8 mouse cellular contexts compared by ENCODE assay signal in genomic region chr10:128806086-128806485, GRCm38 (mm10). TPM values are rescaled to one million over a fixed set of nuclear protein-coding genes. Genes with fewer than 3 reads are reported as not detected.
A peak's percentile ranks its signal among the peaks of the same experiment; 100 is the strongest.
DNase-seq lines count a peak whose midpoint lies in the region; ATAC-seq and TF ChIP-seq lines count a peak whose summit lies in the region.

No protein-coding gene starts in this region.

- H3K79me2 ChIP-seq in macrophage (ENCODE audit: inconsistent target) = peaks cover 52% of the 10 kb centered on the region

- 64% methylated on average over 6 of the region's 6 CpGs for WGBS in heart, embryonic 10.5 days
- WGBS in heart, embryonic 14.5 days = 53% methylated on average over 6 of the region's 6 CpGs
- WGBS in macrophage (ENCODE audit: missing documents) = 40% methylated on average over 6 of the region's 6 CpGs

- H3K36me3 ChIP-seq in heart, embryonic 10.5 days = peaks cover 32% of the 10 kb centered on the region
- H3K36me3 ChIP-seq in ES-Bruce4 (ENCODE audit: control insufficient read depth, insufficient read depth, low read length, poor library complexity, severe bottlenecking) (no peaks in the 10 kb centered on the region), macrophage (ENCODE audit: inconsistent target) (no peaks in the 10 kb centered on the region)
- H3K36me3 ChIP-seq in heart, embryonic 14.5 days (ENCODE audit: control insufficient read depth, insufficient read depth, low read length) = peaks cover 40% of the 10 kb centered on the region

- peak overlapping the region; percentile 80 for H3K9ac ChIP-seq in ES-Bruce4 (ENCODE audit: low read depth, poor library complexity, severe bottlenecking)
- H3K9ac ChIP-seq in heart, embryonic 14.5 days (ENCODE audit: low read length) = peak overlapping the region; percentile 86

- no peak for ATAC-seq in heart, embryonic 14.5 days (ENCODE audit: insufficient number of reproducible peaks, insufficient read depth, low FRiP score, low read depth)

- TF ChIP-seq CTCF in ES-Bruce4 (IDR thresholded peaks at IDR 0.05; ENCODE audit: low read depth, low read length) = no peak

- no peaks in the 10 kb centered on the region for H3K9me3 ChIP-seq in heart, embryonic 10.5 days
- H3K9me3 ChIP-seq in ES-Bruce4 (replicated peaks; ENCODE audit: control insufficient read depth, insufficient read depth, low read length, poor library complexity, severe bottlenecking) = no peaks in the 10 kb centered on the region
- H3K9me3 ChIP-seq in heart, embryonic 14.5 days (ENCODE audit: control insufficient read depth, low read length) = no peaks in the 10 kb centered on the region

- H3K27me3 ChIP-seq in heart, embryonic 10.5 days (ENCODE audit: insufficient read depth, poor library complexity, severe bottlenecking) = no peaks in the 10 kb centered on the region
- no peaks in the 10 kb centered on the region for H3K27me3 ChIP-seq in ES-Bruce4 (ENCODE audit: control insufficient read depth, insufficient read depth, low read length, poor library complexity, severe bottlenecking)
- H3K27me3 ChIP-seq in heart, embryonic 14.5 days (ENCODE audit: control insufficient read depth, insufficient read depth, low read length) = no peaks in the 10 kb centered on the region

- H3K4me3 ChIP-seq in heart, embryonic 10.5 days = peak overlapping the region; percentile 89
- H3K4me3 ChIP-seq in ES-Bruce4 (ENCODE audit: low read depth, low read length) (peak overlapping the region; percentile 83), macrophage (ENCODE audit: inconsistent target) (peak overlapping the region; percentile 56)
- H3K4me3 ChIP-seq in heart, embryonic 14.5 days (ENCODE audit: control insufficient read depth in 1 of 2, insufficient read depth in 1 of 2, low read depth in 1 of 2, low read length in 2 of 2) = peak overlapping the region; percentile 64 to 68

- no peak for TF ChIP-seq POLR2A in ES-Bruce4 (IDR thresholded peaks at IDR 0.05; ENCODE audit: insufficient read depth, low read length)

- H3K27ac ChIP-seq in heart, embryonic 10.5 days = peak overlapping the region; percentile 95
- H3K27ac ChIP-seq in ES-Bruce4 (ENCODE audit: insufficient read depth, low read length) = no peak overlapping the region
- H3K27ac ChIP-seq in heart, embryonic 14.5 days (replicated peaks in 1 of 2; ENCODE audit: control insufficient read depth in 1 of 2, insufficient read depth in 1 of 2, low read depth in 2 of 2, low read length in 2 of 2) = peak overlapping the region in 1 of 2 experiments; percentile 94; a peak in 2 of 4 replicates
- H3K27ac ChIP-seq in macrophage = peak overlapping the region; percentile 71

- DNase-seq in heart, embryonic 10.5 days (ENCODE audit: low spot score) = no peak
- DNase-seq in heart, adult 9 months (ENCODE audit: low spot score in 2 of 2) = no peak
- DNase-seq in urinary bladder, postnatal 36 days (ENCODE audit: low spot score in 2 of 2) = no peak
- no peak for DNase-seq in Muller cell, postnatal 12 days (ENCODE audit: inconsistent ontology term)
- DNase-seq in left cerebral cortex, adult 11 months (ENCODE audit: low spot score) = no peak

- TF ChIP-seq EP300 in ES-Bruce4 (IDR thresholded peaks at IDR 0.05; ENCODE audit: insufficient read depth, low read depth, low read length) = no peak

- H3K4me2 ChIP-seq in heart, embryonic 14.5 days (ENCODE audit: low read length) = peak overlapping the region; percentile 92

- H3K4me1 ChIP-seq in heart, embryonic 10.5 days = peaks cover 58% of the 10 kb centered on the region
- no peaks in the 10 kb centered on the region for H3K4me1 ChIP-seq in ES-Bruce4 (ENCODE audit: control insufficient read depth, insufficient read depth, low read length)
- peaks cover 19 to 42% of the 10 kb centered on the region in 2 experiments for H3K4me1 ChIP-seq in heart, embryonic 14.5 days (ENCODE audit: control insufficient read depth in 2 of 2, insufficient read depth in 2 of 2, low read length in 2 of 2)

RNA-seq across cellular contexts. Expression of gene Tmem198b, which starts 1.9 kb away (rescaled TPM):
- 13.6 and 16.3 TPM in 2 replicates for polyA plus RNA-seq in heart, embryonic 10.5 days (2016; fragmentation: Nextera tagmentation; extraction: Ambion mirVana)
- polyA plus RNA-seq in ES-Bruce4 (2011; ENCODE audit: insufficient read depth, insufficient read length, low read depth, missing spikeins) (12.3 and 12.6 TPM in 2 replicates), macrophage (2018) (6.9 to 10.4 TPM (median 9.0 TPM) in 3 replicates)
- polyA plus RNA-seq in heart, embryonic 14.5 days (2014; fragmentation: Nextera tagmentation; extraction: Ambion mirVana) = 16.6 and 18.2 TPM in 2 replicates
- 10 to 100 TPM in 5 of 26 experiments, 1 to 10 TPM in 21; 1.2 to 18.0 (median 5.7) TPM for total RNA-seq in macrophage (2018; cell fraction: chromatin; rRNA removed)
- total RNA-seq in macrophage (2018; cell fraction: cytosol; rRNA removed) = 10 to 100 TPM in 6 of 26 experiments, 1 to 10 TPM in 20; 5.1 to 12.5 (median 8.0) TPM
- 10 to 100 TPM in 10 of 26 experiments, 1 to 10 TPM in 16; 4.9 to 21.6 (median 9.2) TPM for total RNA-seq in macrophage (2018; cell fraction: nucleus; rRNA removed)

RNA-seq across cellular contexts. Expression of gene Dnajc14, which starts 2.2 kb away (rescaled TPM):
- 48.0 and 48.1 TPM in 2 replicates for polyA plus RNA-seq in heart, embryonic 10.5 days (2016; fragmentation: Nextera tagmentation; extraction: Ambion mirVana)
- polyA plus RNA-seq in ES-Bruce4 (2011; ENCODE audit: insufficient read depth, insufficient read length, low read depth, missing spikeins) (41.3 and 45.5 TPM in 2 replicates), macrophage (2018) (42.1 to 51.3 TPM (median 44.5 TPM) in 3 replicates)
- 28.2 and 31.0 TPM in 2 replicates for polyA plus RNA-seq in heart, embryonic 14.5 days (2014; fragmentation: Nextera tagmentation; extraction: Ambion mirVana)
- 10 to 100 TPM; 17.0 to 78.8 (median 54.1) TPM for total RNA-seq in macrophage (2018; cell fraction: chromatin; rRNA removed)
- 10 to 100 TPM; 48.2 to 79.2 (median 64.5) TPM for total RNA-seq in macrophage (2018; cell fraction: cytosol; rRNA removed)
- total RNA-seq in macrophage (2018; cell fraction: nucleus; rRNA removed) = 10 to 100 TPM; 32.7 to 94.5 (median 68.6) TPM

RNA-seq across cellular contexts. Expression of gene Sarnp, which starts 11.0 kb away (rescaled TPM):
- polyA plus RNA-seq in heart, embryonic 10.5 days (2016; fragmentation: Nextera tagmentation; extraction: Ambion mirVana) = 181 and 225 TPM in 2 replicates
- polyA plus RNA-seq in ES-Bruce4 (2011; ENCODE audit: insufficient read depth, insufficient read length, low read depth, missing spikeins) = 269 and 288 TPM in 2 replicates
- 157 and 168 TPM in 2 replicates for polyA plus RNA-seq in heart, embryonic 14.5 days (2014; fragmentation: Nextera tagmentation; extraction: Ambion mirVana)
- total RNA-seq in macrophage (2018; cell fraction: chromatin; rRNA removed) = 10 to 100 TPM; 30.2 to 91.3 (median 46.9) TPM
- total RNA-seq in macrophage (2018; cell fraction: cytosol; rRNA removed) = 10 to 100 TPM; 50.1 to 84.6 (median 60.3) TPM
- 10 to 100 TPM; 18.0 to 45.7 (median 27.9) TPM for total RNA-seq in macrophage (2018; cell fraction: nucleus; rRNA removed)
- polyA plus RNA-seq in macrophage (2018) = 69.5 to 146 TPM (median 84.3 TPM) in 3 replicates

RNA-seq across cellular contexts. Expression of gene Ormdl2, which starts 15.4 kb away (rescaled TPM):
- polyA plus RNA-seq in heart, embryonic 10.5 days (2016; fragmentation: Nextera tagmentation; extraction: Ambion mirVana) = 65.1 and 78.6 TPM in 2 replicates
- polyA plus RNA-seq in ES-Bruce4 (2011; ENCODE audit: insufficient read depth, insufficient read length, low read depth, missing spikeins) (63.2 and 69.2 TPM in 2 replicates), macrophage (2018) (42.2 to 61.4 TPM (median 59.0 TPM) in 3 replicates)
- polyA plus RNA-seq in heart, embryonic 14.5 days (2014; fragmentation: Nextera tagmentation; extraction: Ambion mirVana) = 41.4 and 46.1 TPM in 2 replicates
- 1 to 10 TPM in 23 of 26 experiments, under 1 TPM in 1, not detected in 2; 0.94 to 7.5 (median 3.1) TPM for total RNA-seq in macrophage (2018; cell fraction: chromatin; rRNA removed)
- total RNA-seq in macrophage (2018; cell fraction: cytosol; rRNA removed) = 10 to 100 TPM; 32.9 to 58.4 (median 49.3) TPM
- total RNA-seq in macrophage (2018; cell fraction: nucleus; rRNA removed) = 10 to 100 TPM in 25 of 26 experiments, 1 to 10 TPM in 1; 9.4 to 76.9 (median 21.9) TPM

RNA-seq across cellular contexts. Expression of gene Mmp19, which starts 15.4 kb away (rescaled TPM):
- 0.28 and 1.7 TPM in 2 replicates for polyA plus RNA-seq in heart, embryonic 10.5 days (2016; fragmentation: Nextera tagmentation; extraction: Ambion mirVana)
- 0.46 and 1.5 TPM in 2 replicates for polyA plus RNA-seq in ES-Bruce4 (2011; ENCODE audit: insufficient read depth, insufficient read length, low read depth, missing spikeins)
- 1.1 and 1.8 TPM in 2 replicates for polyA plus RNA-seq in heart, embryonic 14.5 days (2014; fragmentation: Nextera tagmentation; extraction: Ambion mirVana)
- total RNA-seq in macrophage (2018; cell fraction: chromatin; rRNA removed) = 10 to 100 TPM in 10 of 26 experiments, 1 to 10 TPM in 16; 1.3 to 18.5 (median 5.8) TPM
- 10 to 100 TPM in 25 of 26 experiments, 1 to 10 TPM in 1; 9.9 to 28.2 (median 20.1) TPM for total RNA-seq in macrophage (2018; cell fraction: cytosol; rRNA removed)
- 10 to 100 TPM in 23 of 26 experiments, 1 to 10 TPM in 3; 6.9 to 29.4 (median 14.7) TPM for total RNA-seq in macrophage (2018; cell fraction: nucleus; rRNA removed)
- polyA plus RNA-seq in macrophage (2018) = 18.7 to 24.6 TPM (median 21.3 TPM) in 3 replicates
